Mouse (Mus musculus) gastrocnemius, adult 18-20 months (tissue): Measurements from ENCODE around the gene Rxrg. TPM values are rescaled to one million over a fixed set of nuclear protein-coding genes. Genes with fewer than 3 reads are reported as not detected.

Source experiments
- DNase-seq: peaks from one replicate; pipeline ENCODE4 v3.0.0; 2021; ENCODE audit warnings: low spot score
- total RNA-seq, 2 experiments: library from RNA; stranded (reverse); gene quantifications; 2 replicates each; pipeline ENCODE4 v1.2.3; 2021

Rxrg gene
- total RNA-seq, 2 experiments from 2014 or later, result 54.1 to 60.4 TPM

GRCm38 (mm10) chr1:167644866-167645537 lies 46.8 kb downstream of the Rxrg start:
- DNase-seq, result peak; percentile 92

GRCm38 (mm10) chr1:167648670-167649069 lies 50.5 kb downstream of the Rxrg start:
- DNase-seq, result no peak

- peak; percentile 30 for DNase-seq
These were observed 51.0 kb downstream of the Rxrg start for GRCm38 (mm10) chr1:167649122-167649633.

GRCm38 (mm10) chr1:167652336-167652735 lies 54.2 kb downstream of the Rxrg start:
- no peak for DNase-seq

- no peak for DNase-seq
These were observed 60.9 kb downstream of the Rxrg start for GRCm38 (mm10) chr1:167659065-167659464.

- peak; percentile 80 for DNase-seq
These were observed 62.4 kb downstream of the Rxrg start for GRCm38 (mm10) chr1:167660521-167661101.

GRCm38 (mm10) chr1:167661123-167661522 lies 62.9 kb downstream of the Rxrg start:
- peak; percentile 36 for DNase-seq

GRCm38 (mm10) chr1:167663136-167663535 lies 65.0 kb downstream of the Rxrg start:
- DNase-seq, result no peak

- peak; percentile 53 for DNase-seq
These were observed 71.6 kb downstream of the Rxrg start for GRCm38 (mm10) chr1:167669796-167670195.

- DNase-seq, result peak; percentile 47
These were observed 74.3 kb downstream of the Rxrg start for GRCm38 (mm10) chr1:167672433-167672987.

GRCm38 (mm10) chr1:167679061-167679460 lies 80.9 kb downstream of the Rxrg start:
- no peak for DNase-seq

- peak; percentile 11 for DNase-seq
These were observed 89.8 kb downstream of the Rxrg start for GRCm38 (mm10) chr1:167688001-167688346.

GRCm38 (mm10) chr1:167688347-167689231 lies 90.4 kb downstream of the Rxrg start:
- peak; percentile 33 for DNase-seq

- DNase-seq, result no peak
These were observed 90.9 kb downstream of the Rxrg start, which contains the start of gene Lmx1a for GRCm38 (mm10) chr1:167689232-167689261. Lmx1a (plus strand) TSS chr1:167689237.

Other genes with a start within 250 kb of the Rxrg start
- gene Aldh9a1, start 248.4 kb upstream of the Rxrg start, total RNA-seq, result 1 to 10 TPM; 2.4 to 2.5 TPM
- gene Mgst3, start 204.5 kb upstream of the Rxrg start, total RNA-seq, result 100 to 1,000 TPM; 146 to 183 TPM
- 10 to 100 TPM in 1 of 2 experiments, 1 to 10 TPM in 1; 5.1 to 19.9 TPM for gene Lrrc52, start 131.6 kb upstream of the Rxrg start, total RNA-seq
- gene Lmx1a, start 90.9 kb downstream of the Rxrg start, total RNA-seq, result under 1 TPM; 0.11 to 0.21 TPM